Mouse (Mus musculus) B cell, adult 67 days (primary cell): ENCODE data around the gene Tbc1d9b. TPM values are rescaled to one million over a fixed set of nuclear protein-coding genes. Genes with fewer than 3 reads are reported as not detected.

ENCODE experiments used
- total RNA-seq, 2 experiments: library from RNA; stranded (reverse); gene quantifications; 4 replicates each; pipeline ENCODE4 v1.2.4; 2023

The Tbc1d9b gene
- total RNA-seq: 10 to 100 TPM; 55.1 to 81.9 TPM

DNA sequence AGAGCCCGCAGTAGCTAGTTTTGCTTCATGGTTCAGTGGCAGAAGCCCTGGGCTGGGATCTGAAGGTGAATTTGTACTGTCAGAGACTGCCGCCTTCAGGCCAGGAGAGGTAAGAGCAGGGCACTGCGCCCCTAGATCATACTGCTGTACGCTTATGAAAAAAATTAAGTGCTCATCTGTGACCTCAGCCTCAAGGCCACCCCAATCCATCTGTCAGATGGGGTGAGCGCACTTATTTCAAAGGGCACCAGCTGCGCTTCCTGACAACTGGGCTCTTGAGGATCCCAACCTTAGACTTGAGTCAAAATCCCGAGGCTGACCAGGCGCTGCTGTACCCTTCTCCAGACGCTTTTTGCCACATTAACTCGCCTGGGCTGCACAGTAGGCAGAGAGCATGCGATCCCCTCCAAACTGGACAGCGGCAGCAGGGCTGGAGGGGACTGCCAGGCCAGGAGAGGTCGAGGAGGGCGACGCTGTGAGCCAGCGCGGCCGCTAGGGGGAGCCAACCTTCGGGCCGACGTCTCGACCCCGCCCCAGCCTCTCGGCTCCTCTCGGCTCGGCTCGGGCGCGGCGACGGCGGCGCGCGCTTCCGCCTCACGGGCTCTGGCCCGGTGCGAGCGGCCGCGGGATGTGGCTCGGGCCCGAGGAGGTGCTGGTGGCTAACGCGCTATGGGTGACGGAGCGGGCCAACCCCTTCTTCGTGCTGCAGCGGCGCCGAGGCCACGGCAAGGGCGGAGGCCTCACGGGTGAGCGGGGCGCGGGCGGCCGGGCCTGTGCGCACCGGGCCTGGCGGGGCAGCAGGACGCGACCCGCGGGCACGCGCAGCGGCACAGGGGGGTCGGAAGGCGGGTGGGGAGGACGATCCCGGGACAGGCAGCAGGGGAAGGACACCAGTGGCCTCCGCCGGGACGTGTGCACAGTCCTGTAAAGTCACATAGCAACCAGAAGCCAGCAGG lies at the start of gene Tbc1d9b:
Tbc1d9b (plus strand) TSS at position 586 of the 956 bp plus-strand sequence.

DNA sequence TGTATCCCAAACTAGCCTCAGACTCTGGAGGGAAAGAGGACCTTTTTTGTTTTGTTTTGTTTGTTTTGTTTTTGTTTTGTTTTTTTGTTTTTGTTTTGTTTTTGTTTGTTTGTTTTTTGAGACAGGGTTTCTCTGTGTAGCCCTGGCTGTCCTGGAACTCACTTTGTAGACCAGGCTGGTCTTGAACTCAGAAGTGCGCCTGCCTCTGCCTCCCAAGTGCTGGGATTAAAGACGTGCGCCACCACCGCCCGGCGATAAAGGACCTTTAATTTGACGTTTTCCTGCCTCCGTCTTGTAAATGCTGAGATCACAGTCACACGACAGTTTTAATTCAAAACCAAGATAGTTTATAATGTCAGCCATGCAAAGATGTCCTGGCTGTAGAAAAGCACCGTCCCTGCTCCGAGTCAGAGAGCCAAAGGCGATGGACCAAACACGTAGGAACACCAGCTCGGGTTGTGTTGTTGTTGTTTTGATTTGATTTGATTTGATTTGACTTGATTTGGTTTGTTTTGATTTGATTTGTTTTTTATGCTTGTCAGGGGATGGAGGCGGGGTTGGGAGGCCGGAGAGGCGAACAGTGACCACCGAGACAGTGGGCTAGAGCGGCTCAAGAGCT lies 43.0 kb downstream of the Tbc1d9b start, which contains the start of gene Mrnip:
Mrnip (plus strand) TSS at position 334 of the 619 bp plus-strand sequence.

DNA sequence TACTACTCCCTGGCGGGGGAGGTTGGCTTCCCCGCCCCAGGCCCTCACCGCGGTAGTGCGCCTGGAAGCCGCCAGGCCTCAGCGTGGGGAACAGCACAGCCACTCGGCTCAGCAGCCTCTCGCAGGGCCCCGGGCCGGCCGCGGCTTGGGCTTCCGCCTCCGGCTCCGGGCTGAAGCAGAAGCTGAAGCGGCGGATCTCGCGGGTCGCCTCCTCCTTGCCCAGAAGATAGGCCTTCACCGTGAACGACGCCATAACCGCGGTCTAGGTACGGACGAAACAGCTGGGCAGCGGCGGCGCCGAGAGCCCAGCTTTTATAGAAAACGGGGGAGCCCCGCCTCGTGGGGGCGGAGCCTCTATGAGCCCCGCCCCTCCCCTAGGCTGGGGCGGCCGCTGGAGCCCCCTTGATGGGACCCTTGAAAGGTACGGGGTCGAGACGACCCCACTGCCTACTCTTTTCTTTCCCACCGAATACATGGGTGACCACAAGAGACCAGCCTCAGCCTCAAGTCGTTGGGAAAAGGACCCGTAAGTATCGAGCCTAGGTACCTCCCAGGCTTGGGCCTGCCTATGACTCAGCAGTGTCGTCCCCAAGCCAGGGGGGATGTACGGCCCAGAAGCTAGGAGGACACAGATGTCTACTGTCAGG lies 79.4 kb downstream of the Tbc1d9b start, which contains the start of the genes Sqstm1 and Mgat4b:
Sqstm1 (minus strand) TSS at position 323 of the 647 bp plus-strand sequence.
Mgat4b (plus strand) TSS at position 386 of the 647 bp plus-strand sequence.

Other genes starting within 250 kb of the Tbc1d9b start
- not detected for gene Rasgef1c, start 229.6 kb upstream of the Tbc1d9b start, total RNA-seq
- gene Rnf130, start 106.0 kb upstream of the Tbc1d9b start, total RNA-seq: 10 to 100 TPM; 95.7 to 98.5 TPM
- gene Mrnip, start 43.0 kb downstream of the Tbc1d9b start, total RNA-seq: 1 to 10 TPM; 4.1 to 6.3 TPM
- gene Sqstm1, start 79.4 kb downstream of the Tbc1d9b start, total RNA-seq: 100 to 1,000 TPM; 406 to 500 TPM
- gene Mgat4b, start 79.5 kb downstream of the Tbc1d9b start, total RNA-seq: 1 to 10 TPM; 5.6 to 9.7 TPM
- gene Ltc4s, start 107.2 kb downstream of the Tbc1d9b start, total RNA-seq: not detected
- 10 to 100 TPM; 42.3 to 45.4 TPM for gene Maml1, start 160.9 kb downstream of the Tbc1d9b start, total RNA-seq
- gene Canx, start 194.3 kb downstream of the Tbc1d9b start, total RNA-seq: 100 to 1,000 TPM; 220 to 234 TPM
- gene Cby3, start 223.1 kb downstream of the Tbc1d9b start, total RNA-seq: not detected
- 1,000 to 10,000 TPM; 1,113 to 1,181 TPM for gene Hnrnph1, start 245.6 kb downstream of the Tbc1d9b start, total RNA-seq